Mouse (Mus musculus): ENCODE results near the gene BC004004. TPM values are rescaled to one million over a fixed set of nuclear protein-coding genes. Genes with fewer than 3 reads are reported as not detected.
A peak's percentile ranks its signal among the peaks of the same experiment; 100 is the strongest.

The BC004004 gene
- polyA plus RNA-seq (2015; fragmentation: Nextera tagmentation; extraction: Ambion mirVana): 125 TPM in 2 replicates

- peak; percentile 93 for ATAC-seq
Observed at GRCm38 (mm10) chr17:29268682-29269348, at the start of gene BC004004. BC004004 (plus strand) TSS chr17:29268788.

GRCm38 (mm10) chr17:29220631-29221030 lies 48.0 kb upstream of the BC004004 start:
- no peak overlapping the region for H3K9ac ChIP-seq (ENCODE audit: low read depth, low read length)
- no peak overlapping the region for H3K4me2 ChIP-seq (ENCODE audit: low read length)
- H3K4me1 ChIP-seq (ENCODE audit: control insufficient read depth, insufficient read depth, low read length): peaks cover 6% of the 10 kb centered on the region; the same call in 1 of the 2 replicates
- ATAC-seq: no peak
- H3K36me3 ChIP-seq (ENCODE audit: control insufficient read depth, insufficient read depth, low read length): 0 out of 2 replicates have a peak, but pooled peaks cover 2% of the 10 kb centered on the region
- H3K27ac ChIP-seq (ENCODE audit: low read length): no peak overlapping the region
- no peaks in the 10 kb centered on the region for H3K27me3 ChIP-seq (ENCODE audit: control insufficient read depth, insufficient read depth, low read depth, low read length)
- WGBS: 36% methylated on average over 14 of the region's 14 CpGs
- H3K4me3 ChIP-seq (ENCODE audit: low read depth, low read length): no peak overlapping the region
- no peaks in the 10 kb centered on the region for H3K9me3 ChIP-seq (replicated peaks; ENCODE audit: control insufficient read depth, low read length, poor library complexity, severe bottlenecking)

More at GRCm38 (mm10) chr17:29268682-29269348, at the start of gene BC004004:
- Histone ChIP-seq H3K4me2 (ENCODE audit: low read length) (peak within 1 kb of the TSS; percentile 74), H3K27ac (ENCODE audit: low read length) (peak within 1 kb of the TSS; percentile 90), H3K9me3 (replicated peaks; ENCODE audit: control insufficient read depth, low read length, poor library complexity, severe bottlenecking) (no peaks in the 10 kb centered on the region), H3K4me1 (ENCODE audit: control insufficient read depth, insufficient read depth, low read length) (peaks cover 21% of the 10 kb centered on the region), H3K9ac (ENCODE audit: low read depth, low read length) (peak within 1 kb of the TSS; percentile 97), H3K27me3 (ENCODE audit: control insufficient read depth, insufficient read depth, low read depth, low read length) (no peaks in the 10 kb centered on the region), H3K36me3 (ENCODE audit: control insufficient read depth, insufficient read depth, low read length) (no peaks in the 10 kb centered on the region), H3K4me3 (ENCODE audit: low read depth, low read length) (peak within 1 kb of the TSS; percentile 86)
- 0% methylated on average over 44 of the region's 63 CpGs for WGBS

- H3K27me3 ChIP-seq (ENCODE audit: control insufficient read depth, insufficient read depth, low read depth, low read length): no peaks in the 10 kb centered on the region
- H3K9me3 ChIP-seq (replicated peaks; ENCODE audit: control insufficient read depth, low read length, poor library complexity, severe bottlenecking): no peaks in the 10 kb centered on the region
- H3K4me2 ChIP-seq (ENCODE audit: low read length): no peak overlapping the region
- no peak overlapping the region for H3K9ac ChIP-seq (ENCODE audit: low read depth, low read length)
- no peak overlapping the region for H3K27ac ChIP-seq (ENCODE audit: low read length)
- H3K4me1 ChIP-seq (ENCODE audit: control insufficient read depth, insufficient read depth, low read length): peaks cover 9% of the 10 kb centered on the region
- H3K4me3 ChIP-seq (ENCODE audit: low read depth, low read length): no peak overlapping the region
- no peak for ATAC-seq
- H3K36me3 ChIP-seq (ENCODE audit: control insufficient read depth, insufficient read depth, low read length): no peaks in the 10 kb centered on the region
- WGBS: 80% methylated on average over 10 of the region's 10 CpGs
Observed at GRCm38 (mm10) chr17:29231109-29231508, 37.5 kb upstream of the BC004004 start.

GRCm38 (mm10) chr17:29236111-29236510 lies 32.5 kb upstream of the BC004004 start:
- Histone ChIP-seq H3K27me3 (ENCODE audit: control insufficient read depth, insufficient read depth, low read depth, low read length) (peaks cover 5% of the 10 kb centered on the region; the same call in 1 of the 2 replicates), H3K4me3 (ENCODE audit: low read depth, low read length) (no peak overlapping the region), H3K27ac (ENCODE audit: low read length) (no peak overlapping the region), H3K4me1 (ENCODE audit: control insufficient read depth, insufficient read depth, low read length) (peaks cover 23% of the 10 kb centered on the region), H3K9me3 (replicated peaks; ENCODE audit: control insufficient read depth, low read length, poor library complexity, severe bottlenecking) (no peaks in the 10 kb centered on the region), H3K36me3 (ENCODE audit: control insufficient read depth, insufficient read depth, low read length) (no peaks in the 10 kb centered on the region), H3K9ac (ENCODE audit: low read depth, low read length) (no peak overlapping the region), H3K4me2 (ENCODE audit: low read length) (peak overlapping the region; percentile 98)
- WGBS: 71% methylated on average over 7 of the region's 7 CpGs
- no peak for ATAC-seq

GRCm38 (mm10) chr17:29237267-29237771 lies 31.3 kb upstream of the BC004004 start:
- H3K4me3 ChIP-seq (ENCODE audit: low read depth, low read length): peak overlapping the region; percentile 74
- no peaks in the 10 kb centered on the region for H3K36me3 ChIP-seq (ENCODE audit: control insufficient read depth, insufficient read depth, low read length)
- H3K4me2 ChIP-seq (ENCODE audit: low read length): peak overlapping the region; percentile 98
- peaks cover 5% of the 10 kb centered on the region; the same call in 1 of the 2 replicates for H3K27me3 ChIP-seq (ENCODE audit: control insufficient read depth, insufficient read depth, low read depth, low read length)
- peaks cover 23% of the 10 kb centered on the region for H3K4me1 ChIP-seq (ENCODE audit: control insufficient read depth, insufficient read depth, low read length)
- H3K9ac ChIP-seq (ENCODE audit: low read depth, low read length): peak overlapping the region; percentile 82
- no peak for ATAC-seq
- no peak overlapping the region for H3K27ac ChIP-seq (ENCODE audit: low read length)
- H3K9me3 ChIP-seq (replicated peaks; ENCODE audit: control insufficient read depth, low read length, poor library complexity, severe bottlenecking): no peaks in the 10 kb centered on the region
- under 1% methylated on average over 32 of the region's 32 CpGs for WGBS

GRCm38 (mm10) chr17:29237772-29238420 lies 30.7 kb upstream of the BC004004 start, which contains the start of gene Cpne5:
Cpne5 (minus strand) TSS chr17:29238167.
- peak within 1 kb of the TSS; percentile 98 for H3K4me2 ChIP-seq (ENCODE audit: low read length)
- H3K4me3 ChIP-seq (ENCODE audit: low read depth, low read length): peak within 1 kb of the TSS; percentile 74
- H3K9me3 ChIP-seq (replicated peaks; ENCODE audit: control insufficient read depth, low read length, poor library complexity, severe bottlenecking): no peaks in the 10 kb centered on the region
- peaks cover 21% of the 10 kb centered on the region for H3K4me1 ChIP-seq (ENCODE audit: control insufficient read depth, insufficient read depth, low read length)
- under 1% methylated on average over 37 of the region's 73 CpGs for WGBS
- H3K36me3 ChIP-seq (ENCODE audit: control insufficient read depth, insufficient read depth, low read length): no peaks in the 10 kb centered on the region
- H3K9ac ChIP-seq (ENCODE audit: low read depth, low read length): peak within 1 kb of the TSS; percentile 82
- ATAC-seq: peak; percentile 73
- peak within 1 kb of the TSS; percentile 64 for H3K27ac ChIP-seq (ENCODE audit: low read length)
- peaks cover 5% of the 10 kb centered on the region; the same call in 1 of the 2 replicates for H3K27me3 ChIP-seq (ENCODE audit: control insufficient read depth, insufficient read depth, low read depth, low read length)

GRCm38 (mm10) chr17:29238421-29238945 lies 30.1 kb upstream of the BC004004 start:
- Histone ChIP-seq H3K27me3 (ENCODE audit: control insufficient read depth, insufficient read depth, low read depth, low read length) (peaks cover 5% of the 10 kb centered on the region; the same call in 1 of the 2 replicates), H3K9ac (ENCODE audit: low read depth, low read length) (peak overlapping the region; percentile 82), H3K4me1 (ENCODE audit: control insufficient read depth, insufficient read depth, low read length) (peaks cover 23% of the 10 kb centered on the region; the same call in 1 of the 2 replicates), H3K9me3 (replicated peaks; ENCODE audit: control insufficient read depth, low read length, poor library complexity, severe bottlenecking) (no peaks in the 10 kb centered on the region), H3K4me3 (ENCODE audit: low read depth, low read length) (peak overlapping the region; percentile 74), H3K27ac (ENCODE audit: low read length) (peak overlapping the region; percentile 64), H3K4me2 (ENCODE audit: low read length) (peak overlapping the region; percentile 98), H3K36me3 (ENCODE audit: control insufficient read depth, insufficient read depth, low read length) (no peaks in the 10 kb centered on the region)
- ATAC-seq: peak; percentile 23; the same call in 1 of the 2 replicates
- 2% methylated on average over 17 of the region's 23 CpGs for WGBS

GRCm38 (mm10) chr17:29244912-29245311 lies 23.7 kb upstream of the BC004004 start:
- H3K27ac ChIP-seq (ENCODE audit: low read length): peak overlapping the region; percentile 5
- 0 out of 2 replicates have a peak, but pooled peaks have one; percentile 21 for ATAC-seq

More at GRCm38 (mm10) chr17:29244912-29245311, 23.7 kb upstream of the BC004004 start:
- H3K9me3 ChIP-seq (replicated peaks; ENCODE audit: control insufficient read depth, low read length, poor library complexity, severe bottlenecking): no peaks in the 10 kb centered on the region
- no peaks in the 10 kb centered on the region for H3K36me3 ChIP-seq (ENCODE audit: control insufficient read depth, insufficient read depth, low read length)
- 0 out of 2 replicates have a peak overlapping the region, but pooled peaks have one; percentile 23 for H3K9ac ChIP-seq (ENCODE audit: low read depth, low read length)
- peaks cover 25% of the 10 kb centered on the region for H3K4me1 ChIP-seq (ENCODE audit: control insufficient read depth, insufficient read depth, low read length)
- no peaks in the 10 kb centered on the region for H3K27me3 ChIP-seq (ENCODE audit: control insufficient read depth, insufficient read depth, low read depth, low read length)
- no peak overlapping the region for H3K4me3 ChIP-seq (ENCODE audit: low read depth, low read length)
- H3K4me2 ChIP-seq (ENCODE audit: low read length): no peak overlapping the region
- 19% methylated on average over 11 of the region's 12 CpGs for WGBS
